Mouse (Mus musculus) mammary gland, adult 2 months (tissue): ENCODE data around the gene Rtp4. TPM values are rescaled to one million over a fixed set of nuclear protein-coding genes. Genes with fewer than 3 reads are reported as not detected.

Experiments
- polyA plus RNA-seq: library from polyadenylated mRNA; depleted of rRNA; stranded (reverse); fragments of >200 nt; gene quantifications from 2 replicates; pipeline ENCODE4 v1.2.3, GENCODE M21; 2012; ENCODE audit warnings: low replicate concordance; rRNA removed

The Rtp4 gene
- 20.8 and 43.1 TPM in 2 replicates for polyA plus RNA-seq

DNA sequence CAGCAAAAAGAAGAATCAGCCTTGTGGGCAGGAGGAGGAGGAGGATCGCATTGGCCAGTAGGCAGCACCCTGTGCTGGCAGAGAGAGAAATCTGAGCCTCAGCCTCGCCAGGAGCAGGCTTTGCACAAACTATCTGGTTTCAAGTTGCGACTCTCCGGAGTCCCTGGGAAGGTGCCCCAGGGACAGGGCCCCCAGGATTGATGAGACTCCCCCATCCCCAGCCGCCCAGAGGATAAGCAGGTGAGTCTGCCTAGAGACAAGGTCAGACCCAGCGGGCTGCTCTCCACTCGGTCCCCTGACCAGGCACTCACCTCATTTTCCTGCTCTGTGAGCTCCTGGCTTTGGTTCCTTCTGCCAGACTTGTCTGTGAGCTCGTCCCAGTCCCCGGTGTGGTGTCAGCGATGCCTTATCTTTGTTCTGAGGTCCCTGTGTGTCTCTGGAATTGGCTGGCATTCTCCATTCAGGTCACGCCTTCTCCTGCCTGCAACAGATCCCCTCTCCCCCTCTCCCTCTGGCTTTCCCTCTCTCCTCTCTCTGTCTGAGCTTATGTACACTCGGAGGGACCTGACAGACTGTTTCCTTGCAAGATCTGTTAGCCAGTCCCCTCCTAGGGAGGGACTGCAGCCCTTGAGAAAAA, at the start of gene Rtp4, which contains the start of gene Masp1:
Gene Rtp4 (plus strand): TSS at position 57 of the 637 bp plus-strand sequence.
Gene Masp1 (minus strand): TSS at position 581 of the 637 bp plus-strand sequence.

Other genes starting within 250 kb of the Rtp4 start
- not detected in 2 replicates for gene Rtp1, start 91.2 kb upstream of the Rtp4 start, polyA plus RNA-seq
- 1.6 and 4.5 TPM in 2 replicates for gene Masp1, start 524 bp downstream of the Rtp4 start, polyA plus RNA-seq